Mouse (Mus musculus): ENCODE data around the gene Srebf2. TPM values are rescaled to one million over a fixed set of nuclear protein-coding genes. Genes with fewer than 3 reads are reported as not detected.

Gene Srebf2
- polyA plus RNA-seq, 1 experiment = 25.3 TPM

- Histone ChIP-seq H3K4me3 (ENCODE audit: insufficient read depth, low read depth, low read length) (no peak overlapping the region), H3K4me1 (ENCODE audit: control insufficient read depth, insufficient read depth, insufficient read length, low read length) (no peaks in the 10 kb centered on the region), H3K27ac (replicated peaks; ENCODE audit: low read depth, low read length) (no peak overlapping the region)
Measured at GRCm38 (mm10) chr15:82184656-82185055, 37.7 kb downstream of the Srebf2 start.

DNA sequence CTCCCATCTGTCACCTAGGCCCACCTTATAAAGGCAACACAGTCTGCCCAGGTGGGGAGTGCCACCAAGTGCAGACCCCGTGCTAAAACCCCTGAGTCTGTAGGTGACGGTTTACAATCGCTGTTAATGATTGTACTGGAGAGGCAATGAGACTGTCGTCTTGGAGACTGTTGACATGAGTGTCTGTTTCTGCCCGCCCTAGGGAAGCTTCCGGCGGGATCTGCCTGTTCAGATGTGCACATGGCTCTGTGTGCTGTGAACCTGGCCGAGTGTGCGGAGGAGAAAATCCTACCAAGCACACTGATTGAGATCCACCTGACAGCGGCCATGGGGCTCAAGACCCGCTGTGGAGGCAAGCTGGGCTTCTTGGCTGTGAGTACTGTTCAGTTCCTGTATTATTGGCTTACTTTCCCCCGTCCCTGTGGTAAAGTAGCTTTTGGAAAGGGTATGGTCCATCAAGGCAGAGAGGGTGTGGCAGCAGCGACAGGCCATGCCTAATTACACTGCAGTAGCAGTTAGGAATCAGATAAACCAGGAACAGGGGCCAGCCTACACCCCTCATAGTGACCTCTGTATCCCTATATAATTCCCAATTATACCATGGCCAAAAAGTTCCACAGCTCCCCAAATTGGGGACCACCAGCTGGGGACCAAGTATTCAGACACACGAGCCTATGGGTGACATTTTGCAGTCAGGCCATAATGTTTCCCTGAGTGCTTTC lies 38.2 kb downstream of the Srebf2 start:
- Histone ChIP-seq H3K4me1 (ENCODE audit: control insufficient read depth, insufficient read depth, insufficient read length, low read length) (no peaks in the 10 kb centered on the region), H3K27ac (replicated peaks; ENCODE audit: low read depth, low read length) (no peak overlapping the region), H3K4me3 (ENCODE audit: insufficient read depth, low read depth, low read length) (no peak overlapping the region)

DNA sequence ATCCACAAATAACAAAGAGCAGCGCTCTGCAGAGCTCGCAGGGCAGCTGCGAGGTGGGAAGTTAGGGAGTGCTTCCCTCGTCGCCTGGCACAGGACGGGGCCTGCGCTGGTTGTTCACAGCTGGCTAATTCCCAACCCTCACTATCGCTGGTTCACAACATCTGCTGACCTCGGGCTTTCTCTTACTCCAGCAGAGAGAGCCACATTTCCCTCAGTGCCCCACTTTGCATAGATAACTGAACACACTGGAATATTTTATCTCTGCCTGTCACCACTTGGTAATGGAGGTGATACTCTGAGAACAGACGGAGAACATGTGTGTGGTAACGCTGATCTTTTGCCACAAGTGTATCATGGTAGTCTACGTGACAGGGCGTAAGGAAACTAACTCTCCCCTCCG lies 39.1 kb downstream of the Srebf2 start:
- Histone ChIP-seq H3K27ac (replicated peaks; ENCODE audit: low read depth, low read length) (no peak overlapping the region), H3K4me3 (ENCODE audit: insufficient read depth, low read depth, low read length) (no peak overlapping the region), H3K4me1 (ENCODE audit: control insufficient read depth, insufficient read depth, insufficient read length, low read length) (no peaks in the 10 kb centered on the region)

DNA sequence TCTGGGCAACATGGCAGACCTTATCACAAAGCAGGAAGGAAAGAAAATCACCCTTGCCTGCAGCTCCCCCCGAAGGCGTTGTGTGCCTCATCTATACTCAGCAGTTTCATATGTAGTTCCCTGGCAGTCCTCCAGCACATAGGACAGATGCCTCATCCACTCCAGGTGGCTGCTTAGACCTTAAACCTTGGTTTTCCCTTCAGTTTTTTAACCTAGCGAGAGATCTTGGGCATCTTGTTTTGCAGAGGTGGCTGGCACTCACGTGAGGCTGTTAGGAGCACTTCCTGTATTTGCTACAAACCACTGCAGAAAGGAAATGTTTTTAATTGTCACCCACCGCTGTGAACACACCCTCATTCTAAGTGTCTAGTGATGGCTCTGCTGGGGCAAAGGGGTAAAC lies 40.0 kb downstream of the Srebf2 start:
- Histone ChIP-seq H3K4me1 (ENCODE audit: control insufficient read depth, insufficient read depth, insufficient read length, low read length) (no peaks in the 10 kb centered on the region), H3K27ac (replicated peaks; ENCODE audit: low read depth, low read length) (no peak overlapping the region), H3K4me3 (ENCODE audit: insufficient read depth, low read depth, low read length) (no peak overlapping the region)

- Histone ChIP-seq H3K27ac (replicated peaks; ENCODE audit: low read depth, low read length) (no peak overlapping the region), H3K4me1 (ENCODE audit: control insufficient read depth, insufficient read depth, insufficient read length, low read length) (no peaks in the 10 kb centered on the region), H3K4me3 (ENCODE audit: insufficient read depth, low read depth, low read length) (no peak overlapping the region)
Measured at GRCm38 (mm10) chr15:82187401-82187800, 40.4 kb downstream of the Srebf2 start.

- H3K27ac ChIP-seq (replicated peaks; ENCODE audit: low read depth, low read length) = no peak overlapping the region
- H3K4me1 ChIP-seq (ENCODE audit: control insufficient read depth, insufficient read depth, insufficient read length, low read length) = no peaks in the 10 kb centered on the region
- H3K4me3 ChIP-seq (ENCODE audit: insufficient read depth, low read depth, low read length) = no peak overlapping the region
Measured at GRCm38 (mm10) chr15:82187924-82188323, 40.9 kb downstream of the Srebf2 start.

DNA sequence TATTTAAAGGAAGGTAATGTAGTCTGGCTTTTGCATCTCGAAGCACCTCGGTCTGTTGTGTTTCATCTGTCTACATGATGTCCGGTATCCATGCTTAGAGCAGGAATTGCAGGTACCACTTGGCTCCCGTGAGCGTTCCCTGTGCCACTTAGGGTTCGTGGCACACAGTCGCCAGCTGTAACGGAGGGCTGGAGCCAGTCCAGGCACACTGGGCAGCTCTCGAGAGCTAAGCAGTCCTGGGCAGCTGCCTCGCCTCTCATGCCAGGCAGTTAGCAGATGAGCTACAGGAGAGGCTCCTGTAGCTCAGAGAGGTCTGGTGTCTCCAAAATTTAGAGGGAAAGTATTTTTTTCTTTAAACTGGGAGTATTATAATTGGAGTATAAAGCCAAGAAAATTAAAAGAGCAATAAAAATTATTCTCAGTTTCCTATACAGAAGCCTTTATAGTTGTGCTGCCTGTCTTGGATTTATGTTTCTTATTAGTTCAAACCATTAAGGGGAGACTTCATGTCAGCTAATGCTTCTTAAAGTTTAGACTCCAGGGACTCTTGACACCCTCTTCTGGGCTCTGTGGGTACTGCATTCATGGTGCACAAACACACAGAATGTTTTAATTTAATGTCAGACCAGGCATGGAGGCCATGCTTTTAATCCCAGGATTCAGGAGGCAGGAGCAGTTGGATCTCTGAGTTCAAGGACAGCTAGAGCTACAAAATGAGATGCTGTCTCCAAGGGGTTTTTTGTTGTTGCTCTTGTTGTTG lies 41.7 kb downstream of the Srebf2 start:
- Histone ChIP-seq H3K4me3 (ENCODE audit: insufficient read depth, low read depth, low read length) (no peak overlapping the region), H3K27ac (replicated peaks; ENCODE audit: low read depth, low read length) (no peak overlapping the region), H3K4me1 (ENCODE audit: control insufficient read depth, insufficient read depth, insufficient read length, low read length) (no peaks in the 10 kb centered on the region)

- Histone ChIP-seq H3K4me1 (ENCODE audit: control insufficient read depth, insufficient read depth, insufficient read length, low read length) (no peaks in the 10 kb centered on the region), H3K4me3 (ENCODE audit: insufficient read depth, low read depth, low read length) (no peak overlapping the region), H3K27ac (replicated peaks; ENCODE audit: low read depth, low read length) (no peak overlapping the region)
Measured at GRCm38 (mm10) chr15:82192617-82193016, 45.6 kb downstream of the Srebf2 start.

GRCm38 (mm10) chr15:82196300-82196699 lies 49.3 kb downstream of the Srebf2 start:
- H3K4me1 ChIP-seq (ENCODE audit: control insufficient read depth, insufficient read depth, insufficient read length, low read length) = no peaks in the 10 kb centered on the region
- no peak overlapping the region for H3K27ac ChIP-seq (replicated peaks; ENCODE audit: low read depth, low read length)
- no peak overlapping the region for H3K4me3 ChIP-seq (ENCODE audit: insufficient read depth, low read depth, low read length)

GRCm38 (mm10) chr15:82197246-82197750 lies 50.3 kb downstream of the Srebf2 start:
- Histone ChIP-seq H3K4me3 (ENCODE audit: insufficient read depth, low read depth, low read length) (no peak overlapping the region), H3K27ac (replicated peaks; ENCODE audit: low read depth, low read length) (no peak overlapping the region), H3K4me1 (ENCODE audit: control insufficient read depth, insufficient read depth, insufficient read length, low read length) (no peaks in the 10 kb centered on the region)

DNA sequence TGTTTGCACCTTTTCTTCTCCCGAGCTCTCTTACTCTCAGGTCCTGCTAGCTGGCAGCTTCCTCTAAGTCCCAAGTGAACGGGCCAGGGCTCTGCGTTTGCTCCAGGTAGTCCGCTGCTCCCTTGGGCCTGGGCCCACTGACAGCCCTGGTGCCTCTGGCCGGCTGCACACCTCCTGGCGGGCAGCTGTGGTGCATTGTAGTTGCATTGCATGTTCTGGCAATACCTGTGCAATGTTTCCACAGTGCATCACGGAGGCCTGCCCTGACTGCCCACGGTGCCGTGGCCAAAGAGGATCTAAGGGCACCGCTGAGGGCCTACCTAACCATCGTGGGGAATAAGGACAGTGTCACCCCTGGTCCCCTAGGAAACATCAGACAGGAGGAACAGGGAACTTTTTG lies 51.0 kb downstream of the Srebf2 start:
- H3K4me3 ChIP-seq (ENCODE audit: insufficient read depth, low read depth, low read length) = no peak overlapping the region
- H3K27ac ChIP-seq (replicated peaks; ENCODE audit: low read depth, low read length) = no peak overlapping the region
- H3K4me1 ChIP-seq (ENCODE audit: control insufficient read depth, insufficient read depth, insufficient read length, low read length) = no peaks in the 10 kb centered on the region

- H3K27ac ChIP-seq (replicated peaks; ENCODE audit: low read depth, low read length) = no peak overlapping the region
- H3K4me1 ChIP-seq (ENCODE audit: control insufficient read depth, insufficient read depth, insufficient read length, low read length) = no peaks in the 10 kb centered on the region
- no peak overlapping the region for H3K4me3 ChIP-seq (ENCODE audit: insufficient read depth, low read depth, low read length)
Measured at GRCm38 (mm10) chr15:82198342-82198741, 51.4 kb downstream of the Srebf2 start.

GRCm38 (mm10) chr15:82199546-82199945 lies 52.6 kb downstream of the Srebf2 start:
- H3K27ac ChIP-seq (replicated peaks; ENCODE audit: low read depth, low read length) = no peak overlapping the region
- no peak overlapping the region for H3K4me3 ChIP-seq (ENCODE audit: insufficient read depth, low read depth, low read length)
- no peaks in the 10 kb centered on the region for H3K4me1 ChIP-seq (ENCODE audit: control insufficient read depth, insufficient read depth, insufficient read length, low read length)

DNA sequence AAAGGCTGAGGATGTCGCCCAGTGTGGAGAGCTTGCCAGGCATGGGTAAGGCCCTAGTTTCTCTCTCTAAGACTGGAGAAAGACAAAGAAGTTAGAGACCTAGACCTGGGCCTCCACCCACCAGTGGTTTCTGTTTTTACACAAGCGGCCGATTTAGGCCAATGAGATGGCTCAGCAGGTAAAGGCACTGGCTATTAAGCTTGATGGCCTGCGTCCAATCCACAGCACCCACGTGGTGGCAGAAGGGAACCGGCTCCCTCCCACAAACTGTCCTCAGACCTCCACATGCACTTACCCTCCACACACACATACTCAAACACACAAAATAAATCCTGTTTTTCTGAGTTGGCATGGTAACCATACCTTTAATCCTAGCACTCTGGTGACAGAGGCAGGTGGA lies 55.1 kb downstream of the Srebf2 start:
- H3K4me1 ChIP-seq (ENCODE audit: control insufficient read depth, insufficient read depth, insufficient read length, low read length) = no peaks in the 10 kb centered on the region
- H3K4me3 ChIP-seq (ENCODE audit: insufficient read depth, low read depth, low read length) = no peak overlapping the region
- no peak overlapping the region for H3K27ac ChIP-seq (replicated peaks; ENCODE audit: low read depth, low read length)

DNA sequence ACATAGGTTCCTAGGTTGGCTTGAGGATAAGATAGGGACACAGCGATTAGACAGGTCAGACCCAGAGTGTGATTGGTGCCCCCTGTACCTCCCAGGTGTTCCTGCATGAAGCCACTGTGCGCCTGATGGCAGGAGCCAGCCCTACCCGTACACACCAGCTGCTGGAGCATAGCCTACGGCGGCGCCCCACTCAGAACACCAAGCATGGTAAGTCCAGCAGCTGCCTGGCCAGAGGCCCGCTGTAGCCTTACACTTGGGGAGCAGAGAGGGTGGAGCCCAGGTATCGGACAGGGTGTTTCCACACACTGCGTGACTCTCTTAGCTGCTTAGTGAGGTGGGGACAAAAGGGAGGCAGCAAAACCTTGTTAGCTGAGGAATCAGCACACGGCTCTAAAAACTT lies 56.1 kb downstream of the Srebf2 start:
- no peak overlapping the region for H3K4me3 ChIP-seq (ENCODE audit: insufficient read depth, low read depth, low read length)
- no peaks in the 10 kb centered on the region for H3K4me1 ChIP-seq (ENCODE audit: control insufficient read depth, insufficient read depth, insufficient read length, low read length)
- H3K27ac ChIP-seq (replicated peaks; ENCODE audit: low read depth, low read length) = no peak overlapping the region

All from brown adipose tissue, adult 24 weeks (tissue).